Mouse (Mus musculus) CH12.LX (cell line): ENCODE measurements around the gene Dhx37. TPM values are rescaled to one million over a fixed set of nuclear protein-coding genes. Genes with fewer than 3 reads are reported as not detected.

Source experiments
- DNase-seq: peaks from one replicate; pipeline ENCODE4 v3.0.0-alpha.2; 2013; ENCODE audit errors: extremely low read depth
- H3K27ac ChIP-seq: 2 replicates; pipeline ENCODE4 v1.5.1; 2012; ENCODE audit warnings: low read depth, mild to moderate bottlenecking, control low read depth, moderate library complexity; ENCODE audit not compliant: insufficient read depth
- H3K27me3 ChIP-seq: replicated peaks from 2 replicates; pipeline ENCODE3; 2012; ENCODE audit warnings: inconsistent platforms
- H3K36me3 ChIP-seq, 2 experiments: replicated peaks in 1 of 2; 2 replicates each; pipeline versions ENCODE3 to v1.6.1; 2012; ENCODE audit warnings: inconsistent platforms in 1 of 2, low read length in 1 of 2, mild to moderate bottlenecking in 1 of 2, mixed read lengths in 1 of 2, moderate library complexity in 1 of 2; ENCODE audit not compliant: control insufficient read depth in 1 of 2, insufficient read depth in 1 of 2
- H3K4me1 ChIP-seq, 2 experiments: 2 replicates each; pipeline ENCODE4 v1.6.1; 2012; ENCODE audit warnings: inconsistent platforms in 1 of 2, moderate library complexity in 1 of 2; ENCODE audit not compliant: insufficient read depth in 2 of 2, control insufficient read depth in 1 of 2
- H3K4me2 ChIP-seq: 2 replicates; pipeline ENCODE4 v1.6.1; 2012; ENCODE audit warnings: low read depth, mild to moderate bottlenecking, control low read depth; ENCODE audit not compliant: poor library complexity, insufficient read depth, severe bottlenecking
- H3K4me3 ChIP-seq, 3 experiments: fragments of 150-350 bp in 1 of 3; sonication (generic) in 1 of 3; replicated peaks in 1 of 3; 2 replicates each; pipeline versions ENCODE3 to v1.5.1; 2011 to 2012; ENCODE audit warnings: low read depth in 2 of 3, low read length in 2 of 3, mild to moderate bottlenecking in 2 of 3, moderate library complexity in 2 of 3, control low read depth in 1 of 3, improper control_type of control experiment in 1 of 3, inconsistent platforms in 1 of 3, mixed read lengths in 1 of 3; ENCODE audit not compliant: poor library complexity in 1 of 3
- H3K79me2 ChIP-seq: replicated peaks from 2 replicates; pipeline ENCODE4 v1.6.1; 2012; ENCODE audit warnings: mild to moderate bottlenecking, moderate library complexity; ENCODE audit not compliant: control insufficient read depth, poor library complexity, insufficient read depth, severe bottlenecking; ENCODE audit errors: extremely low read depth
- H3K9ac ChIP-seq: 2 replicates; pipeline ENCODE4 v1.6.1; 2012; ENCODE audit warnings: low read depth, mild to moderate bottlenecking, control low read depth, moderate library complexity; ENCODE audit not compliant: insufficient read depth
- H3K9me3 ChIP-seq: replicated peaks from 2 replicates; pipeline ENCODE3; 2012; ENCODE audit warnings: low read length, inconsistent platforms, mixed read lengths
- CHD2 ChIP-seq: IDR thresholded peaks from 2 replicates; pipeline ENCODE4 v1.6.1; 2011; ENCODE audit warnings: low read length, improper control_type of control experiment
- CTCF ChIP-seq, 2 experiments: IDR thresholded peaks in 1 of 2; conservative IDR thresholded peaks in 1 of 2; 2 replicates each; pipeline ENCODE4 v1.5.1; 2011 to 2012; ENCODE audit warnings: low read depth in 2 of 2, low read length in 2 of 2, improper control_type of control experiment in 1 of 2, inconsistent platforms in 1 of 2, mild to moderate bottlenecking in 1 of 2, moderate library complexity in 1 of 2
- E2F4 ChIP-seq: IDR thresholded peaks from 2 replicates; pipeline ENCODE4 v1.6.1; 2011; ENCODE audit warnings: low read depth, low read length, improper control_type of control experiment; ENCODE audit not compliant: insufficient replicate concordance
- ELF1 ChIP-seq: IDR thresholded peaks from 2 replicates; pipeline ENCODE4 v1.6.1; 2014; ENCODE audit warnings: low read depth, mild to moderate bottlenecking, inconsistent platforms, low read length, improper control_type of control experiment
- EP300 ChIP-seq: IDR thresholded peaks from 2 replicates; pipeline ENCODE4 v1.6.1; 2011; ENCODE audit warnings: low read length, improper control_type of control experiment
- ETS1 ChIP-seq: conservative IDR thresholded peaks from 2 replicates; pipeline ENCODE4 v1.6.1; 2012; ENCODE audit warnings: low read depth, mild to moderate bottlenecking, inconsistent platforms, low read length, improper control_type of control experiment, moderate library complexity
- GABPA ChIP-seq: IDR thresholded peaks from 2 replicates; pipeline ENCODE4 v1.6.1; 2012; ENCODE audit warnings: low read depth, low read length, improper control_type of control experiment, inconsistent platforms; ENCODE audit not compliant: insufficient replicate concordance
- HCFC1 ChIP-seq: IDR thresholded peaks from 2 replicates; pipeline ENCODE4 v1.6.1; 2012; ENCODE audit warnings: low read depth, mild to moderate bottlenecking, inconsistent platforms, low read length, improper control_type of control experiment
- IRF4 ChIP-seq: IDR thresholded peaks from 2 replicates; pipeline ENCODE4 v1.6.1; 2014; ENCODE audit warnings: low read depth, mild to moderate bottlenecking, inconsistent platforms, low read length, improper control_type of control experiment
- MAFK ChIP-seq: IDR thresholded peaks from 2 replicates; pipeline ENCODE4 v1.6.1; 2011; ENCODE audit warnings: low read length, improper control_type of control experiment; ENCODE audit not compliant: insufficient replicate concordance
- MAX ChIP-seq: IDR thresholded peaks from 2 replicates; pipeline ENCODE4 v1.6.1; 2011; ENCODE audit warnings: low read length, improper control_type of control experiment
- MXI1 ChIP-seq: IDR thresholded peaks from 2 replicates; pipeline ENCODE4 v1.6.1; 2011; ENCODE audit warnings: mild to moderate bottlenecking, low read depth, low read length, improper control_type of control experiment
- POLR2AphosphoS2 ChIP-seq: IDR thresholded peaks from 2 replicates; pipeline ENCODE4 v1.6.1; 2011; ENCODE audit warnings: low read depth, low read length, improper control_type of control experiment
- RAD21 ChIP-seq: IDR thresholded peaks from 2 replicates; pipeline ENCODE4 v1.6.1; 2011; ENCODE audit warnings: low read depth, mild to moderate bottlenecking, low read length, improper control_type of control experiment, moderate library complexity
- TBP ChIP-seq: conservative IDR thresholded peaks from 2 replicates; pipeline ENCODE4 v1.6.1; 2011; ENCODE audit warnings: low read depth, low read length, improper control_type of control experiment
- TCF12 ChIP-seq: IDR thresholded peaks from 2 replicates; pipeline ENCODE4 v1.6.1; 2014; ENCODE audit warnings: low read depth, mild to moderate bottlenecking, inconsistent platforms, low read length, improper control_type of control experiment
- ZC3H11A ChIP-seq: IDR thresholded peaks from 2 replicates; pipeline ENCODE4 v1.6.1; 2012; ENCODE audit warnings: low read depth, mild to moderate bottlenecking, inconsistent platforms, low read length, improper control_type of control experiment
- ZMIZ1 ChIP-seq: IDR thresholded peaks from 2 replicates; pipeline ENCODE4 v1.6.1; 2012; ENCODE audit warnings: low read depth, mild to moderate bottlenecking, inconsistent platforms, low read length, improper control_type of control experiment
- dilution Hi-C: fragments of 300-500 bp; cut with MboI; formaldehyde crosslinking; loops from 2 replicates; pipeline ENCODE4 v1.14.3; 2020; ENCODE audit warnings: low sequenced_read_pairs; ENCODE audit not compliant: extremely low pct_unique_long_range_greater_than_20kb, extremely low pct_ligation_motif_present
- in situ Hi-C: fragments of 300-500 bp; cut with MboI; formaldehyde crosslinking; loops from 3 replicates; pipeline ENCODE4 v1.14.3; 2019; ENCODE audit warnings: low sequenced_read_pairs, low pct_ligation_motif_present, low pct_unique_long_range_greater_than_20kb, mixed read lengths
- polyA plus RNA-seq: library from polyadenylated mRNA; unstranded; fragments of >175 nt; gene quantifications from 2 replicates; pipeline ENCODE4 v1.2.1, GENCODE M21; 2012; ENCODE audit warnings: low read depth; ENCODE audit not compliant: insufficient read length
- total RNA-seq, 2 experiments: library from RNA; depleted of rRNA; stranded (reverse); fragments of 300-350 nt in 1 of 2; fragments of >200 nt in 1 of 2; gene quantifications; 2 replicates each; pipeline ENCODE4 v1.2.3; 2012 to 2014

Gene Dhx37
- total and polyA plus RNA-seq, 3 experiments = 21.0 to 36.9 (median 26.0) TPM

DNA sequence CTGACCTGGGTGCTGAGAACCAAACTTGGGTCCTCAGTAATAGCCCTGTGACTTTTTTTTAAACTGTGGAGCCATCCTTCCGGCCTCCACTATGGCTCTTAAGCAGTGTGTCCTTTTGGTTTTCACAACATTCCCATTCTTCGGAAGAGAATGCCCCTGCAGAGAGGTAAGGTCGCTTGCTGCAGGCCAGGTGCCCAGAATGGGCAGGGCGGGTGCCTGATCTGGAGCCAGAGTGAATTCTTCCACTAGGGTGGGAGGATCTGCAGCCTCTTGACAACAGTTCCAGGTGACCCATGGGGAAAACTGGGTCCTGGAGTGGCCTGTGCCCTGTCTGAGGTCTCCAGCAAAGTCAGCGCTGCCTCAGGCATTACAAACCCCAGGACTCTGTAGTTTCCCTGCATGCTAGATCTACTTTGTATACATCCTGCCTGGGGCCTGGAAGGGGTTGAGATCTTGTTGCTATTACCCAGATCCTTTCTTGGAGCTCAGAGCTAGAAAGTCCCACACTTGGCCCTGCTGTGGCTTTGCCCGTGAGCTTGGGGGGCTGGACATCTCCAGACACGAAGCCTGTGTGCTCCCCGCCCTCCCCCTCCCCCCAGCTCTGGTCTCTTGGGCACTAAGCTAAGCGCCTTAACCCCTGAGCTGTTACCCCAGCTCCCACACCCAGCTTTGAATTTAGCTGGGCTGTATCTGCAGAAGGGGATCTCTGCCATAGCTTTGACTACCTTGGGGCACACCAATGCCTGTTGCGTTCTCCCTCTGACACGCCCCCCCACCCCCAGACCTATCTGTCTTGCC is 46.7 kb upstream of the Dhx37 start:
- dilution Hi-C loops (no loop called here), in situ Hi-C loops (loop anchor here (10.0 kb wide), 2 partner anchors 106 to 196 kb away; no protein-coding TSS in a partner anchor)
- no peaks in the 10 kb centered on the region for H3K9me3 ChIP-seq
- peaks cover 23 to 87% of the 10 kb centered on the region in 2 experiments for H3K4me1 ChIP-seq
- no peak for DNase-seq
- H3K79me2 ChIP-seq = peaks cover 8% of the 10 kb centered on the region; the same call in 1 of the 2 replicates
- peaks cover 16 to 73% of the 10 kb centered on the region in 2 experiments for H3K36me3 ChIP-seq
- no peak overlapping the region for H3K9ac ChIP-seq
- H3K4me3 ChIP-seq = no peak overlapping the region
- no peaks in the 10 kb centered on the region for H3K27me3 ChIP-seq
- H3K27ac ChIP-seq = no peak overlapping the region
- TF ChIP-seq TCF12 = no peak
- TF ChIP-seq MAX = no peak
- no peak overlapping the region for H3K4me2 ChIP-seq

DNA sequence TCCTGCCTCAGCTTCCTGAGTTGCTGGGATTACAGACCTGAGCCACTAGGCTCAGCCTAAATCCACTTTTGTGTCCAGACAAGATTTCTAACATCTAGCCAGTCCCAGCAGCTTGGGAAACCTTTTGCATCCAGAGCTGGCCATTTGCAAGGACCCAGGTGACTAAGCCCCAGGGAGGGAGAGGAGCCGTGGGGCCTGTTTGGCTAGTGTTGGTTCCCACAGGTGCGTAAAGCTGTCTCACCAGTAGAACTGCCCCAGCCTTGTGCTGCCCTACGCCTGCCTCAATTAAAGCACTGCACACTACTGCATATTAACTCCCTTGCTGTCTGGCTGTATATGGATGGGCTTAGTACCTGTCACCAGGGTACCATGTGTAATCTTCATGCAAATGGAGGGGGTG is 45.5 kb upstream of the Dhx37 start:
- Histone ChIP-seq H3K36me3 (peaks cover 9 to 64% of the 10 kb centered on the region in 2 experiments), H3K9ac (no peak overlapping the region), H3K9me3 (no peaks in the 10 kb centered on the region)
- TF ChIP-seq ETS1 (no peak), MAX (no peak), CHD2 (no peak), ZMIZ1 (no peak), TCF12 (no peak), TBP (no peak), MXI1 (no peak), RAD21 (no peak), ELF1 (no peak), MAFK (no peak), CTCF (conservative IDR thresholded peaks at IDR 0.05 in 1 of 2, IDR thresholded peaks at IDR 0.05 in 1 of 2; ENCODE audit: low read depth in 2 of 2, low read length in 2 of 2) (no peak), POLR2AphosphoS2 (no peak), EP300 (no peak), HCFC1 (no peak), ZC3H11A (no peak), E2F4 (no peak), GABPA (no peak), IRF4 (no peak)
- TF ChIP-seq, all 38 proteins: peak for 0
- no peak overlapping the region for H3K4me2 ChIP-seq
- peaks cover 8% of the 10 kb centered on the region; the same call in 1 of the 2 replicates for H3K79me2 ChIP-seq
- peaks cover 18 to 79% of the 10 kb centered on the region in 2 experiments; a peak in 3 of 4 replicates for H3K4me1 ChIP-seq
- in situ Hi-C loops = no loop called here
- DNase-seq = no peak
- dilution Hi-C loops = no loop called here
- no peak overlapping the region for H3K4me3 ChIP-seq
- no peak overlapping the region for H3K27ac ChIP-seq
- H3K27me3 ChIP-seq = no peaks in the 10 kb centered on the region
